Mouse (Mus musculus): Measurements from ENCODE around the gene Rassf7. TPM values are rescaled to one million over a fixed set of nuclear protein-coding genes. Genes with fewer than 3 reads are reported as not detected.

Rassf7 gene
- polyA plus RNA-seq, 1 experiment from 2014 or later = 38.8 TPM

- H3K4me2 ChIP-seq (ENCODE audit: low read depth, severe bottlenecking) = no peak overlapping the region
- 88% methylated on average over 4 of the region's 4 CpGs for WGBS
- H3K9ac ChIP-seq (ENCODE audit: low read length) = no peak overlapping the region
These were observed 7.1 kb downstream of the Rassf7 start for GRCm38 (mm10) chr7:141222696-141223215.

GRCm38 (mm10) chr7:141226535-141226934 is 10.9 kb downstream of the Rassf7 start:
- no peak overlapping the region for H3K9ac ChIP-seq (ENCODE audit: low read length)
- H3K9me3 ChIP-seq (ENCODE audit: control insufficient read depth, low read length) = no peaks in the 10 kb centered on the region
- 85% methylated on average over 6 of the region's 6 CpGs for WGBS
- no peak overlapping the region for H3K4me3 ChIP-seq (ENCODE audit: low read depth, low read length)
- peaks cover 3% of the 10 kb centered on the region; the same call in 1 of the 2 replicates for H3K36me3 ChIP-seq (ENCODE audit: control insufficient read depth, insufficient read depth, low read length)
- H3K27me3 ChIP-seq (ENCODE audit: control insufficient read depth, insufficient read depth, low read length) = no peaks in the 10 kb centered on the region
- DNase-seq (ENCODE audit: low spot score) = no peak
- peaks cover 12% of the 10 kb centered on the region for H3K4me1 ChIP-seq (ENCODE audit: control insufficient read depth, insufficient read depth, low read length)
- H3K27ac ChIP-seq (replicated peaks; ENCODE audit: low read depth, low read length) = no peak overlapping the region
- no peak overlapping the region for H3K4me2 ChIP-seq (ENCODE audit: low read depth, severe bottlenecking)
- no peak for ATAC-seq (ENCODE audit: insufficient number of reproducible peaks, low FRiP score, low TSS enrichment, low read depth)

More at GRCm38 (mm10) chr7:141222696-141223215, 7.1 kb downstream of the Rassf7 start:
- ATAC-seq (ENCODE audit: insufficient number of reproducible peaks, low FRiP score, low TSS enrichment, low read depth) (no peak), DNase-seq (ENCODE audit: low spot score) (no peak)
- H3K4me3 ChIP-seq (ENCODE audit: low read depth, low read length) = no peak overlapping the region
- H3K27ac ChIP-seq (replicated peaks; ENCODE audit: low read depth, low read length) = peak overlapping the region; percentile 63; the same call in 1 of the 2 replicates
- peaks cover 12% of the 10 kb centered on the region for H3K4me1 ChIP-seq (ENCODE audit: control insufficient read depth, insufficient read depth, low read length)
- H3K9me3 ChIP-seq (ENCODE audit: control insufficient read depth, low read length) = no peaks in the 10 kb centered on the region
- H3K27me3 ChIP-seq (ENCODE audit: control insufficient read depth, insufficient read depth, low read length) = no peaks in the 10 kb centered on the region
- H3K36me3 ChIP-seq (ENCODE audit: control insufficient read depth, insufficient read depth, low read length) = no peaks in the 10 kb centered on the region; the same call in 1 of the 2 replicates

GRCm38 (mm10) chr7:141227796-141228195 is 12.1 kb downstream of the Rassf7 start:
- DNase-seq (ENCODE audit: low spot score) (no peak), ATAC-seq (ENCODE audit: insufficient number of reproducible peaks, low FRiP score, low TSS enrichment, low read depth) (peak; percentile 14)
- Histone ChIP-seq H3K27ac (replicated peaks; ENCODE audit: low read depth, low read length) (no peak overlapping the region), H3K4me2 (ENCODE audit: low read depth, severe bottlenecking) (no peak overlapping the region), H3K4me1 (ENCODE audit: control insufficient read depth, insufficient read depth, low read length) (peaks cover 7% of the 10 kb centered on the region), H3K9ac (ENCODE audit: low read length) (no peak overlapping the region), H3K4me3 (ENCODE audit: low read depth, low read length) (no peak overlapping the region), H3K36me3 (ENCODE audit: control insufficient read depth, insufficient read depth, low read length) (peaks cover 14% of the 10 kb centered on the region), H3K9me3 (ENCODE audit: control insufficient read depth, low read length) (no peaks in the 10 kb centered on the region), H3K27me3 (ENCODE audit: control insufficient read depth, insufficient read depth, low read length) (no peaks in the 10 kb centered on the region)
- WGBS = 82% methylated on average over 4 of the region's 4 CpGs

- DNase-seq (ENCODE audit: low spot score) = peak; percentile 97
- peak within 1 kb of the TSS; percentile 92 for H3K4me3 ChIP-seq (ENCODE audit: low read depth, low read length)
- ATAC-seq (ENCODE audit: insufficient number of reproducible peaks, low FRiP score, low TSS enrichment, low read depth) = peak; percentile 92
- H3K36me3 ChIP-seq (ENCODE audit: control insufficient read depth, insufficient read depth, low read length) = peaks cover 18% of the 10 kb centered on the region
- under 1% methylated on average over 76 of the region's 76 CpGs for WGBS
- H3K4me1 ChIP-seq (ENCODE audit: control insufficient read depth, insufficient read depth, low read length) = peaks cover 7% of the 10 kb centered on the region
- H3K9ac ChIP-seq (ENCODE audit: low read length) = peak within 1 kb of the TSS; percentile 89
- H3K27me3 ChIP-seq (ENCODE audit: control insufficient read depth, insufficient read depth, low read length) = no peaks in the 10 kb centered on the region
- H3K9me3 ChIP-seq (ENCODE audit: control insufficient read depth, low read length) = no peaks in the 10 kb centered on the region
- peak within 1 kb of the TSS; percentile 75 for H3K4me2 ChIP-seq (ENCODE audit: low read depth, severe bottlenecking)
- H3K27ac ChIP-seq (replicated peaks; ENCODE audit: low read depth, low read length) = peak within 1 kb of the TSS; percentile 74
These were observed 12.8 kb downstream of the Rassf7 start, which contains the start of gene Phrf1 for GRCm38 (mm10) chr7:141228279-141229067. TSS of gene Phrf1 (plus strand) at chr7:141228784.

- 64% methylated on average over 6 of the region's 6 CpGs for WGBS
- Histone ChIP-seq H3K9ac (ENCODE audit: low read length) (peak overlapping the region; percentile 89), H3K9me3 (ENCODE audit: control insufficient read depth, low read length) (no peaks in the 10 kb centered on the region), H3K4me2 (ENCODE audit: low read depth, severe bottlenecking) (peak overlapping the region; percentile 75), H3K4me1 (ENCODE audit: control insufficient read depth, insufficient read depth, low read length) (peaks cover 7% of the 10 kb centered on the region), H3K27me3 (ENCODE audit: control insufficient read depth, insufficient read depth, low read length) (no peaks in the 10 kb centered on the region), H3K4me3 (ENCODE audit: low read depth, low read length) (peak overlapping the region; percentile 92), H3K36me3 (ENCODE audit: control insufficient read depth, insufficient read depth, low read length) (peaks cover 28% of the 10 kb centered on the region), H3K27ac (replicated peaks; ENCODE audit: low read depth, low read length) (no peak overlapping the region)
- ATAC-seq (ENCODE audit: insufficient number of reproducible peaks, low FRiP score, low TSS enrichment, low read depth) (no peak), DNase-seq (ENCODE audit: low spot score) (no peak)
These were observed 14.0 kb downstream of the Rassf7 start for GRCm38 (mm10) chr7:141229702-141230101.

GRCm38 (mm10) chr7:141230570-141230969 is 14.9 kb downstream of the Rassf7 start:
- Histone ChIP-seq H3K27me3 (ENCODE audit: control insufficient read depth, insufficient read depth, low read length) (no peaks in the 10 kb centered on the region), H3K4me1 (ENCODE audit: control insufficient read depth, insufficient read depth, low read length) (peaks cover 7% of the 10 kb centered on the region), H3K27ac (replicated peaks; ENCODE audit: low read depth, low read length) (no peak overlapping the region), H3K4me3 (ENCODE audit: low read depth, low read length) (no peak overlapping the region), H3K4me2 (ENCODE audit: low read depth, severe bottlenecking) (peak overlapping the region; percentile 75; the same call in 1 of the 2 replicates), H3K36me3 (ENCODE audit: control insufficient read depth, insufficient read depth, low read length) (peaks cover 31% of the 10 kb centered on the region), H3K9ac (ENCODE audit: low read length) (no peak overlapping the region), H3K9me3 (ENCODE audit: control insufficient read depth, low read length) (no peaks in the 10 kb centered on the region)
- no peak for ATAC-seq (ENCODE audit: insufficient number of reproducible peaks, low FRiP score, low TSS enrichment, low read depth)
- DNase-seq (ENCODE audit: low spot score) = no peak
- 93% methylated on average over 4 of the region's 4 CpGs for WGBS

- no peak overlapping the region for H3K4me3 ChIP-seq (ENCODE audit: low read depth, low read length)
- peaks cover 31% of the 10 kb centered on the region for H3K36me3 ChIP-seq (ENCODE audit: control insufficient read depth, insufficient read depth, low read length)
- H3K27me3 ChIP-seq (ENCODE audit: control insufficient read depth, insufficient read depth, low read length) = no peaks in the 10 kb centered on the region
- ATAC-seq (ENCODE audit: insufficient number of reproducible peaks, low FRiP score, low TSS enrichment, low read depth) = no peak
- peaks cover 7% of the 10 kb centered on the region for H3K4me1 ChIP-seq (ENCODE audit: control insufficient read depth, insufficient read depth, low read length)
- WGBS = 95% methylated on average over 3 of the region's 3 CpGs
- no peak overlapping the region for H3K9ac ChIP-seq (ENCODE audit: low read length)
- DNase-seq (ENCODE audit: low spot score) = no peak
- H3K9me3 ChIP-seq (ENCODE audit: control insufficient read depth, low read length) = no peaks in the 10 kb centered on the region
- H3K4me2 ChIP-seq (ENCODE audit: low read depth, severe bottlenecking) = no peak overlapping the region
- no peak overlapping the region for H3K27ac ChIP-seq (replicated peaks; ENCODE audit: low read depth, low read length)
These were observed 15.5 kb downstream of the Rassf7 start for GRCm38 (mm10) chr7:141231111-141231510.

GRCm38 (mm10) chr7:141231551-141231950 is 15.9 kb downstream of the Rassf7 start:
- ATAC-seq (ENCODE audit: insufficient number of reproducible peaks, low FRiP score, low TSS enrichment, low read depth) (no peak), DNase-seq (ENCODE audit: low spot score) (no peak)
- 96% methylated on average over 9 of the region's 10 CpGs for WGBS
- no peak overlapping the region for H3K27ac ChIP-seq (replicated peaks; ENCODE audit: low read depth, low read length)
- H3K4me2 ChIP-seq (ENCODE audit: low read depth, severe bottlenecking) = no peak overlapping the region
- peaks cover 31% of the 10 kb centered on the region for H3K36me3 ChIP-seq (ENCODE audit: control insufficient read depth, insufficient read depth, low read length)
- H3K9ac ChIP-seq (ENCODE audit: low read length) = no peak overlapping the region
- H3K4me3 ChIP-seq (ENCODE audit: low read depth, low read length) = no peak overlapping the region
- H3K9me3 ChIP-seq (ENCODE audit: control insufficient read depth, low read length) = no peaks in the 10 kb centered on the region
- H3K4me1 ChIP-seq (ENCODE audit: control insufficient read depth, insufficient read depth, low read length) = peaks cover 7% of the 10 kb centered on the region
- no peaks in the 10 kb centered on the region for H3K27me3 ChIP-seq (ENCODE audit: control insufficient read depth, insufficient read depth, low read length)

All from limb, embryonic 11.5 days (tissue).